Mouse (Mus musculus): ENCODE data around the gene Arhgap28.

Arhgap28 gene

DNA sequence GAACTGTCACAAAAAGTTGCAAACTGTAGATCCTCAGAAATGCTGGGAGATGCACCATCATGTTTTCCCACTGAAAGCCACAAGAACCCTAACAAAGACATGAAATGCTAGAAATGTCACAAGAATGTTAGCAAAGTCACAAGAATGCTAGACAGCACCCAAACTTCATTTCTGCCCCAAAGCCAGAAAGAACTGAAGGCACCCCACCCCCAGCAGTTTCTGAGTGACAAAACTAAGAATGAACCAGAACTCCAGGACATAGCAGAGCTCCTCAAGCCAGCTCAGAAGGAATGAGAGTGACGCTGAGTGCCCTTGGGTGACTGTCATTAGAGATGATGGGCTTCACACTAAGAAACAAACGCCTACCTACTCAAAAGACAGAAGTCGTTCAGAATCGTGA is 68.4 kb downstream of the Arhgap28 start:
- no peak for DNase-seq (ENCODE audit: low spot score)

DNA sequence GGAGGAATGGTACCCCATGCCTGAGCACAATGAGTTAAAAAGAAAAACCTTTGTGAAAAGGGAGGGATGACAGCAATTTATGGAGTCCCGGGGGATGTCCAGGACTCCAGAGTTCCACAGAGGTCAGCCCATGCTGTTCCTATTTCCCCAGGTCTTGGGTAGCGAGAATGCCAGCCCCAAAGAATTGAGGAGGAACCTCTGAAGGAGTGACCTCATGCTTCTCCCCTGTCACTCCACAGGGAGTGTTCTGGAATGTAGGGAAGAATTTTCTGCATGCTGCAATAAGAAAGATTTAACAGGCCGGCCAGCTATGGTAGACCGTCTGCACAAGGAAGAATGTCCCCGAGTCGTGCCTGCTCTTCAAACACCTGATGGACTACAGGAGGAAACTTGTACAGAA is 72.5 kb downstream of the Arhgap28 start:
- no peak for DNase-seq (ENCODE audit: low spot score)

DNA sequence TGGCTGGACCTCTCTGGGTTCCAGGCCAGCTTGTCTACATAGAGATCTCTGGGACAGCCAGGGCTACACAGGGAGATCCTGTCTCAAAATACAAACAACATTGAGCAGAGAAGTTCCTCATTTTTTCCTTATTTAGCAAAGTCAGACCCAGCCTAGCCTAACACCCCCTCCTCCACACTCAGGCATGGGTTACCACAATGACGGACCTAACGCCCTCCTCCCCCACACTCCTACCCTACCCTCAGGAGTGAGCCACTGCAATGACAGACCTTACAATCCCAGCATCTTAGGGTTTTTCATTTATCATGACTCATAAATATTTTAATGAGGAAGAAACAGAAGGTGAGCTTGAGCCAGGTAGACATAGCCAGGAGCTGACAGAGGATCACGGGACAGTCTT is 73.0 kb downstream of the Arhgap28 start:
- DNase-seq (ENCODE audit: low spot score) = no peak

DNA sequence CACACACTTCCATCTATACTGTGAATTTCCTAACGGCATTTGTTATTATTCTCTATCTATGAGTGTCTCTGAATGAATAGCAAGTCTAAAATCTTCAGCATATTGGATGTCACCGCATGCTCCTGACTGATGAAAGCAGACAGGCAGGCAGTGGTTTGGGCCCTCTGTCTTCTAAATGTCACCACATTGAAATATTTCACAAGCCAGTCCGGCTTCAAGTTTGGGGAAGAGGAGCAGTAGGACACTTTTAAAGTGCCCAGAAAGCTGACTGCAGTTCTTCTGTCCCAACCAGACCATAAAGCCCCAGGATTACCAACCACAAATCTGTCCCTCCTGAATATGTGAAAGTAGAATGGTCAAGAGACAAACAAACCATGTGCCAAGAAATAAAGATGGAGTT is 73.5 kb downstream of the Arhgap28 start:
- no peak for DNase-seq (ENCODE audit: low spot score)

DNA sequence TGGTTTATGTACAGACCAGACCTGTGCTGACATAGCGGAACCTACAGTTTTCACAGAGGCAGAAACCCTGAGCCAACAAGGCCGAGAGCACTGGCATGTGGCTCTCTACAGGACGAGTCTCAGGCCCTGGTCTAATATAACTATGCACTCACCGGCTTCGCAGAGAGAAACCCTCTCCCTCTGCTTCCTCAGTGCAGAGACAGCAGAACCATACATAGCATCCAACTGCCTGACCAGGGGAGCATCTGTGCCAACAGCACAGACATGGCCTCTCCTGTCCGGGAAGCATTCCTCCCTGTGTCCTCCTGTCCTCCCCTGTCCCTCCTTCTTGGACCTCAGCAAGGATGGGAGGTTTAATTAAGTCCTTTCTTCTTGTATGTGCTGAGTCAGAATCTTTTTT is 75.6 kb downstream of the Arhgap28 start:
- no peak for DNase-seq (ENCODE audit: low spot score)

GRCm38 (mm10) chr17:67927864-67928263 is 76.1 kb downstream of the Arhgap28 start:
- no peak for DNase-seq (ENCODE audit: low spot score)

DNA sequence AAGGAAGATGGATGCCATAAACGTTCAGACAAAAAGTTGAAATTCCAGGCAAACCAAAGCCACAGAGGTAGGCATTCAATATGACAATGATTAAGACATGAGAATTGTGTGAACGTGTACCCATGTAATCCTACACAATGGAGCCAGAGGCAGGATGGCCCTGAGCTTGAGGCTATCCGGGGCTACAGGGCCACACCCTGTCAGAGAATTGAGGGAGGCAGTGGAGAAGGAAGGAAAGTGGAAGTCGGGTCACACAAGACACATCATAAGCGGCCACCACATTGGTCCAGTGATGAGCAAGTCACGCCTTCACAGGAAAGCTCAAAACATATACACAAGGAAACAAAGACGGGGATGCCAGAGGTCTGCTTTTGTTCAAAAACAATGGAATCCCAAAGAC is 84.0 kb downstream of the Arhgap28 start:
- no peak for DNase-seq (ENCODE audit: low spot score)

GRCm38 (mm10) chr17:67918201-67918600 is 85.7 kb downstream of the Arhgap28 start:
- no peak for DNase-seq (ENCODE audit: low spot score)

DNA sequence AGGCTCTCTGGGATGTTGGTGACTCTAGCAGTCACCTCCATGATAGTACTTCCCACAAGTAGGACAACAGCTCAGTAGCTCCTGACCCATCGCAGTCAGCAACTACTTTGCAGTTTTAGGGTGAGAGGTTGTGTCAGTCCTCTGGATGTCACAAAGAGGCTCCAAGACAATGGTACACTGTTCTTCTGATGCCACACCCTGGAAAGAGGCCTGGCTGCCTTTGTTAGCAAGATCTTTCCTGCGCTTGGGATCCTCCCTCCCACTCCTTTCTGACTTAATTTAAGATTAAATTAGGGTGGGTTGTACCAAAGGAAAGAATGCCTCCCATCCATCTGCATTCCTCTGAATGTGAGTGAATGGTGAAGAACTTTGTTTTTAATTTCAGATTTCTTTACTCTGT is 87.0 kb downstream of the Arhgap28 start:
- no peak for DNase-seq (ENCODE audit: low spot score)

GRCm38 (mm10) chr17:67912640-67913039 is 91.3 kb downstream of the Arhgap28 start:
- peak; percentile 76 for DNase-seq (ENCODE audit: low spot score)

DNA sequence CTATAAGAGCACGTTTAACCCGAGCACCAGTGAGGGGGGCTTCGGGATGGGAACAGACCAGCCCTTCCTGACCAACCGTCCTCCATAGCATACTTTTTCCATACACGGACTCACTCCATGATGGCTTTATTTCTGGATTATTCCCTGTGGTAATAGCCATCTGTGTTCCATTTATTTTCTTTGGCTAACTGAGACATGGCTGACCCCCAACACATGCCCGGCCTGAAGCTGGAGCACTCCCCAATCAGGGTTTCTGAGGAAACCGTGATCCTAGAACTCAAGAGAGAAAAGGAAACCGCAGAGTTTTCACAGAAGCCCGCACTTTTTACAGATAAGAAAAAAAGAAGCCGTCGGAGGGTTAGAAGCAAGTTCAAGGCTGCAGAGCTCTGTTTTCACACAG is 91.9 kb downstream of the Arhgap28 start:
- DNase-seq (ENCODE audit: low spot score) = no peak

GRCm38 (mm10) chr17:67908537-67908936 is 95.4 kb downstream of the Arhgap28 start:
- no peak for DNase-seq (ENCODE audit: low spot score)

GRCm38 (mm10) chr17:67908137-67908536 is 95.8 kb downstream of the Arhgap28 start:
- no peak for DNase-seq (ENCODE audit: low spot score)

GRCm38 (mm10) chr17:67907532-67908054 is 96.3 kb downstream of the Arhgap28 start:
- DNase-seq (ENCODE audit: low spot score) = no peak

GRCm38 (mm10) chr17:67906236-67906635 is 97.7 kb downstream of the Arhgap28 start:
- DNase-seq (ENCODE audit: low spot score) = no peak

- no peak for DNase-seq (ENCODE audit: low spot score)
These were observed 99.5 kb downstream of the Arhgap28 start for GRCm38 (mm10) chr17:67904315-67904944.

DNA sequence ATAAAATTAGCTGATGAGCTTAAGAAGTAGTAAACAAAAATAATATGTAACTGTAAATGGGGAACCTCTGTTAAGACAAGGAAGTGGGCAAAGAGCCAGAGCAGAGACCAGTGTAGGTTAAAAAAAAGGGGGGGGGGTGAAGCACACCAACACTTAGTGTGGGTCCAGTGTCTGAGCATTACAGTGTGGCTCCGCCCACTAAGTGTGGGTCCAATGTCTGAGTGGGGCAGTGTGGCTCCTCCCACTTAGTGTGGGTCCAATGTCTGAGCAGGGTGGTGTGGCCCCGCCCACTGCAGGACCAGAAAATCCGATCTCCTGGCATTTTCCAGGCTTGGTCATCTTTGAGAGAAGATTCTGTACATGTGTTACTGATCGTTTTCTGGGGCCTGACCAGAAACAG is 101.1 kb downstream of the Arhgap28 start:
- no peak for DNase-seq (ENCODE audit: low spot score)

DNA sequence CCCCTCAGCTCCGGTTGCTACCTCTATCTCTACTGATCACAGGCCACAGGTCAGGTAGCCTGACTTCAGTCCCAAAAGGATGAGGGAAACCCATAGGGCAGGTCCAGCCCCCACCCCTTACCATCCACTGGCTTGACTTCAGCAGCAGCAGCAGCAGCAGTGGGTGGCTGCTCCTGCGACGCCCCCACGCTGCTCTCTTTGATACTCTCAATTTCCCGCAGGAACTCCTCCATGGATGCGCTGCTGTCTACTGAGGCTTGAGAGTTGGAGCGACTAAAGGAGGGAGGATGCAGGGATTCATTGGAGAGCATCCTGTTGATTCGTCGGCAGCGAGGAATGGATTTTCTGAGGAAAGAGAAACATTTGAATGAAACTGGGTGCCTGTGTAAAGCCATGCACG is 102.8 kb downstream of the Arhgap28 start:
- no peak for DNase-seq (ENCODE audit: low spot score)

DNA sequence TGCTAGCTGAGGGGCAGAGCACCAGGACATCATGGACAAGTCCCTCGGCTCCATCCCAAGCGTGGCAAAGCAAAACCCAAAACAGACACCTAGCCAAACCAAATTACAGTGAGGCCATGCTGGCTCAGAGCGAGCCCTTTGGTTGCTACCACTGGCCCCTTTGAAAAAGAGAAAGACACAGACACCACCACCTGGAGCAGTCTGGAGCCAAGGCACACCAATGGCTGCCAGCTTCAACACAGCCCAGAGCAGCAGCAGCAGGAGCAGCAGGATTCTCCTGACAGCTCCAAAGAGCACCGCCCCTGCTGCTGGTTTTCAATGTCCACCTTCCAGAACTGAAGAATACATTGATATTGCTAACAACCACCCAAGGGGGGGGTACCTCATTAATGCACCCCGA is 104.5 kb downstream of the Arhgap28 start:
- no peak for DNase-seq (ENCODE audit: low spot score)

DNA sequence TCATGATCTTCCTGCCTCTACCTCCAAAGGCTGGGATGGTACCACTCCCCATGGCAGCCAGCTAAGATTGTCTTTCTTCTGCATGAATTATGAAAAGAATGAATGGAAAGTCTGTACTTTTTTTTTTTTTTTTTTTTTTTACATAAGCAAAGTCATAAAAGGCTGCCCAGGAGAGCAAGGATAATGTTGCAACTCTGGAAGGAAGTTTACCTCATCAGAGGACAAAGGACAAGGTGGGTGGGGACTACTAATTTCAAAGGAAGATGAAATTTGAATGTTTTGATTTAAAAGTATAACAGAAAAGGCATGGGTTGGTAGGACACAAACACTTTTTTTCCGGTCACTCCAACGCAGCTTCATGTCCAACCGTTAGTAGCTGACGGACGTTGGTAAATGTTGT is 107.5 kb downstream of the Arhgap28 start:
- DNase-seq (ENCODE audit: low spot score) = no peak

DNA sequence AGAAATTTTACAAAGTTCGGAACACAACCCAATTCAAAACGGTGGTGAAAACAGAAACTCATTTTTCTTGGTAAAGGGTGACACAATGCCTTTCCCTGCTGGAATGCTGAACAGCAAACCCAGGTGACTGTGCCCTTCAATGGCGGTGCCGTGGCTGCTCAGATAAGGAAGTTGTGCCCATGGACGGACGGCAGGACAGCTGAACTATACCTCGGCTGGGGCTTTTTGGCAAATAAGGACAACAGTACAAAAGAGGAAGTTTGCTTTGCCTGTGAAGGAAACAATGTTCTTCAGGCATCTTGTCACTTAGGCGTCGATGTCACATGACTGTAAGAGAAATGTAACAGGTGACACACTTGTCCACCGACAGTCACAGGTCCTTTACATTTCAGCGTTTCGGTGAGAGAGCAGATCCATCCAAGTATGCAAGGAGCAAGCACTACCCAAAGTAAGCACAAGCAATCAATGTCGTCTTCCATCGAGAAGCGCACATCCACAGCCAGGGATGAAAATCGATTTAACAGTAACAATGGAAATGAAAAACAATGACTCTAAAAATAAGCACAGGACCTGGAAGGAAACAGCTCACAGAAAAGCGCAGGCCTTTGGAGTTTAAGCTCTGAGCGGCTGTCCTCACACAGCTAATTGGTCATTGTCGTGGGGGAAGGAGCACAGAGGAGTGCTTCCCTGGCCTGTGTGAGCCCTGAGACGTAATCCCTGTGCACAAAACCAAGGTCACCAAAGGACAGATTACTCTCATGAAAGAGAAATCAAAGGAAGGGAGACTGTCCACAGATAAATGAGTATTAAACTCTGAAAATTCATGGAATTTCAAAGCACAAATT is 114.2 kb downstream of the Arhgap28 start:
- no peak for DNase-seq (ENCODE audit: low spot score)

DNA sequence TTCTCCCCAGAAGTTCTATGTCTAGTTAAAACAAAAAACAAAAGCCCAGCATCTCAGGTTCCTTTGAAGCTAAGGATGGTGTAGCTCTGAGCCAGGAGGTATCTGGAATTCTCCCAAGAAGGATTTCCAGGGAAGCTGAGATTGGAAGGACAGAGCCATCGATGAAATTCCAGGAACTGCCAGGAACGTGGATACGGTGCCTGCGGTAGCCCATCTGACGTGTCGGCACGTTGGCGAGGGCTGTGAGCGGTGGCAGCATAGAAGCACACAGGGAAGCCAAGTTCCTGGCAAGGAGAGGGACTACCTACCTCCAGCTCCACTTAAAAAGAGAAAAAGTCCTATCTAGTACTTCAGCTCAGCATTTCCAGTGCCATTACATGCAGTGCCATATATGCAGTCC is 115.8 kb downstream of the Arhgap28 start:
- DNase-seq (ENCODE audit: low spot score) = no peak

GRCm38 (mm10) chr17:67886326-67886725 is 117.6 kb downstream of the Arhgap28 start:
- DNase-seq (ENCODE audit: low spot score) = no peak

DNA sequence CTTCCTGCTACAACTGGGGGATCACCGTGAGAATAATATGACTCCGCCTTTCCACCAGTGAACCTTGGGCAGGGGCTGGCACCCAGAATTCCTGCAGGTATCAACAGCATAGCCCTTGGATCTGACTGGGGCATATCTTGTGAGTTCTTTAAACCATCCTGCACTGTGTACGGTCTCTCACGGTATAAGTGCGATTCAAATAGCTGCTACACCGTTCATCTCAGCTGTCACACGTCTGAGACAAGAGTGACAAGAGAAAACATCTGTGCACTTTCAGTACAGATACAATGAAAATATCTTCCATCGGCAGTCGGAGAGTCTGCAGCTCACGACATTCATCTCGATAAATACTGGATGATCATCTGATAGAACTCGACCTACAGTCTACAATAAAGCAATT is 126.3 kb downstream of the Arhgap28 start:
- DNase-seq (ENCODE audit: low spot score) = no peak
